Mouse (Mus musculus): ENCODE measurements around the gene Gtpbp1. TPM values are rescaled to one million over a fixed set of nuclear protein-coding genes. Genes with fewer than 3 reads are reported as not detected.

Gene Gtpbp1
- polyA plus RNA-seq, 1 experiment from 2014 or later: 61.8 TPM

GRCm38 (mm10) chr15:79697011-79697410, 6.4 kb downstream of the Gtpbp1 start:
- no peaks in the 10 kb centered on the region for H3K9me3 ChIP-seq (ENCODE audit: control insufficient read depth, low read length)
- DNase-seq (ENCODE audit: low spot score): no peak
- peaks cover 53% of the 10 kb centered on the region for H3K4me1 ChIP-seq (replicated peaks; ENCODE audit: control insufficient read depth, insufficient read depth, low read length)
- H3K4me3 ChIP-seq (ENCODE audit: low read depth, low read length): no peak overlapping the region
- no peak for ATAC-seq (replicated peaks; ENCODE audit: low FRiP score)
- peaks cover 9% of the 10 kb centered on the region; the same call in 1 of the 2 replicates for H3K36me3 ChIP-seq (ENCODE audit: control insufficient read depth, insufficient read depth, low read length)
- no peaks in the 10 kb centered on the region for H3K27me3 ChIP-seq (replicated peaks; ENCODE audit: control insufficient read depth, insufficient read depth, low read length)
- no peak overlapping the region for H3K27ac ChIP-seq (ENCODE audit: low read depth, low read length)
- no peak overlapping the region; the same call in 1 of the 2 replicates for H3K4me2 ChIP-seq
- no peak overlapping the region for H3K9ac ChIP-seq (ENCODE audit: low read depth, low read length)
- WGBS: 81% methylated on average over 6 of the region's 6 CpGs

DNA sequence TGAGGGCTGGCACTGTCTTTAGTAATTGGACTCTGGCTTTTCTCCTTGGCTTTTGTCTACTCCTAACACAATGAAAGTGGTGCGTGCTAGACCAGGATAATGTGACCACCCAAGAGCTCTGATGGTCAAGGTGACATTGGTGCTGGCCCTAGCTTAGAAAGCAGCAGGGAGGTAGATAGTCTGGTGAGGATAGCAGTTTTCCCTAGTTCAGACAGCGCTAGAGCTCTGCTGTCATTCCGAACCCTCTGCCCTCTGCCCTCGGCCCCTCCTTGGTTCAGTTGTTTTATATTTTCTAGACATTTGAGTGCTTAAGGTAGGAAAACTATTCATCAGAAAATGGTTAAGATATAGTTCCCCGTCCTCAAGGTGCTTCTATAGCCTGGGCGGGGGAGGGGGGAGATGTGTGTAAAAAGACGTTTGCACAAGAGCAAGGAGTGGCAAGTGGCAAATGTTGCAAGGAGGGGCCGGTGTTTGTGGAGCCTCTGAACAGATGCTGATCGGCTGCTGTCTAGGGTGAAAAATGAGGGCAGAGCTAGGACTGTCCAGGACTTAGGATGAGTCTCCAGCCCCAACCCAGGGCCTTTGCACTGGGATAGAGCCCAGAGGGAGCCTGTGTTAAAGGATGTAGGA, 7.0 kb downstream of the Gtpbp1 start:
- Histone ChIP-seq H3K4me3 (ENCODE audit: low read depth, low read length) (no peak overlapping the region), H3K9ac (ENCODE audit: low read depth, low read length) (no peak overlapping the region; the same call in 1 of the 2 replicates), H3K4me1 (replicated peaks; ENCODE audit: control insufficient read depth, insufficient read depth, low read length) (peaks cover 46% of the 10 kb centered on the region), H3K27me3 (replicated peaks; ENCODE audit: control insufficient read depth, insufficient read depth, low read length) (no peaks in the 10 kb centered on the region), H3K27ac (ENCODE audit: low read depth, low read length) (peak overlapping the region; percentile 19; the same call in 1 of the 2 replicates), H3K36me3 (ENCODE audit: control insufficient read depth, insufficient read depth, low read length) (peaks cover 9% of the 10 kb centered on the region; the same call in 1 of the 2 replicates), H3K4me2 (no peak overlapping the region; the same call in 1 of the 2 replicates), H3K9me3 (ENCODE audit: control insufficient read depth, low read length) (no peaks in the 10 kb centered on the region)
- 69% methylated on average over 9 of the region's 9 CpGs for WGBS
- no peak for DNase-seq (ENCODE audit: low spot score)
- ATAC-seq (replicated peaks; ENCODE audit: low FRiP score): no peak

GRCm38 (mm10) chr15:79706603-79707214, 16.1 kb downstream of the Gtpbp1 start:
- no peaks in the 10 kb centered on the region for H3K27me3 ChIP-seq (replicated peaks; ENCODE audit: control insufficient read depth, insufficient read depth, low read length)
- H3K27ac ChIP-seq (ENCODE audit: low read depth, low read length): no peak overlapping the region
- ATAC-seq (replicated peaks; ENCODE audit: low FRiP score): no peak
- no peak overlapping the region for H3K4me2 ChIP-seq
- H3K9me3 ChIP-seq (ENCODE audit: control insufficient read depth, low read length): no peaks in the 10 kb centered on the region
- H3K9ac ChIP-seq (ENCODE audit: low read depth, low read length): no peak overlapping the region
- peaks cover 12% of the 10 kb centered on the region; the same call in 1 of the 2 replicates for H3K36me3 ChIP-seq (ENCODE audit: control insufficient read depth, insufficient read depth, low read length)
- DNase-seq (ENCODE audit: low spot score): no peak
- H3K4me1 ChIP-seq (replicated peaks; ENCODE audit: control insufficient read depth, insufficient read depth, low read length): no peaks in the 10 kb centered on the region
- WGBS: 82% methylated on average over 17 of the region's 17 CpGs
- no peak overlapping the region for H3K4me3 ChIP-seq (ENCODE audit: low read depth, low read length)

- DNase-seq (ENCODE audit: low spot score) (no peak), ATAC-seq (replicated peaks; ENCODE audit: low FRiP score) (no peak)
- 87% methylated on average over 5 of the region's 5 CpGs for WGBS
- Histone ChIP-seq H3K4me3 (ENCODE audit: low read depth, low read length) (no peak overlapping the region), H3K27ac (ENCODE audit: low read depth, low read length) (no peak overlapping the region), H3K4me2 (no peak overlapping the region), H3K4me1 (replicated peaks; ENCODE audit: control insufficient read depth, insufficient read depth, low read length) (no peaks in the 10 kb centered on the region), H3K27me3 (replicated peaks; ENCODE audit: control insufficient read depth, insufficient read depth, low read length) (no peaks in the 10 kb centered on the region), H3K36me3 (ENCODE audit: control insufficient read depth, insufficient read depth, low read length) (peaks cover 15% of the 10 kb centered on the region), H3K9me3 (ENCODE audit: control insufficient read depth, low read length) (no peaks in the 10 kb centered on the region), H3K9ac (ENCODE audit: low read depth, low read length) (no peak overlapping the region)
These were observed 17.7 kb downstream of the Gtpbp1 start for GRCm38 (mm10) chr15:79708229-79708822.

DNA sequence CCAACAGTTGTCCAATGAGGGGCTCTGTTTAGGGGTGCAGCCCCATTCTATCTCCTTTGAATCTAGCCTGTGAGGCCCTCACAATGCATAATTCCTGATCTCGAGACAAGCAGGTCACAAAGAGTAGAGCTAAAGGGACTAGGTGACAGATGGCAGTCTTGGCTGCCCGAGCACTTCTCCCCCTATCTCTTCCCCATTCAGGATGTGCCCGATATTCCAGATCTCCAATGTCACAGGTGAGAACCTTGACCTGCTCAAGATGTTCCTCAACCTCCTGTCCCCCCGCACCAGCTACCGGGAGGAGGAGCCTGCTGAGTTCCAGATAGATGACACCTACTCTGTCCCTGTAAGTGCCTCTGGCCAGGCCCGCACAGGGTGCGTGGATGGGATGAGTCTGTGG, 25.0 kb downstream of the Gtpbp1 start:
- ATAC-seq (replicated peaks; ENCODE audit: low FRiP score) (no peak), DNase-seq (ENCODE audit: low spot score) (no peak)
- Histone ChIP-seq H3K4me2 (no peak overlapping the region), H3K27me3 (replicated peaks; ENCODE audit: control insufficient read depth, insufficient read depth, low read length) (no peaks in the 10 kb centered on the region), H3K9ac (ENCODE audit: low read depth, low read length) (no peak overlapping the region), H3K36me3 (ENCODE audit: control insufficient read depth, insufficient read depth, low read length) (peaks cover 47% of the 10 kb centered on the region), H3K9me3 (ENCODE audit: control insufficient read depth, low read length) (no peaks in the 10 kb centered on the region), H3K4me1 (replicated peaks; ENCODE audit: control insufficient read depth, insufficient read depth, low read length) (no peaks in the 10 kb centered on the region), H3K27ac (ENCODE audit: low read depth, low read length) (no peak overlapping the region), H3K4me3 (ENCODE audit: low read depth, low read length) (no peak overlapping the region)
- WGBS: 94% methylated on average over 7 of the region's 7 CpGs

DNA sequence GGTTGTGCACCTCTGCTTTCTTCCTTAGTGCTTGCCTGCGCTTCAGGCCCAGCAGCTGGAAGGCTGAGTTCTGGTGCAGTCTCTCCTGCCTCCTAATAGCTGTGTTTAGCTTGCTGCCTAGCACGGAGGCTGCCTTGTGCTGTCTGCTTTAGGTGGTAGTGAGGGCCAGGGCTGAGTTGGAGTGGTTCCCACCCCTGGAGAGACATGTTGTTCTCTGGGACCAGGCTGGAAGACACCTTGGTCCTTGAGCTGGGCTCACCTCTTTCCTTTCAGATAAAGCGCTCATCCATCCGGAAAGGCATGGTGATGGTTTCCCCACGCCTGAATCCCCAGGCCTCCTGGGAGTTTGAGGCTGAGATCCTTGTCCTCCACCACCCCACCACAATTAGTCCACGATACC, 26.1 kb downstream of the Gtpbp1 start:
- ATAC-seq (replicated peaks; ENCODE audit: low FRiP score) (no peak), DNase-seq (ENCODE audit: low spot score) (no peak)
- H3K4me2 ChIP-seq: no peak overlapping the region
- no peak overlapping the region for H3K9ac ChIP-seq (ENCODE audit: low read depth, low read length)
- no peaks in the 10 kb centered on the region for H3K9me3 ChIP-seq (ENCODE audit: control insufficient read depth, low read length)
- H3K4me1 ChIP-seq (replicated peaks; ENCODE audit: control insufficient read depth, insufficient read depth, low read length): no peaks in the 10 kb centered on the region
- no peaks in the 10 kb centered on the region for H3K27me3 ChIP-seq (replicated peaks; ENCODE audit: control insufficient read depth, insufficient read depth, low read length)
- 93% methylated on average over 6 of the region's 6 CpGs for WGBS
- peaks cover 48% of the 10 kb centered on the region for H3K36me3 ChIP-seq (ENCODE audit: control insufficient read depth, insufficient read depth, low read length)
- H3K27ac ChIP-seq (ENCODE audit: low read depth, low read length): 0 out of 2 replicates have a peak overlapping the region, but pooled peaks have one; percentile 5
- no peak overlapping the region for H3K4me3 ChIP-seq (ENCODE audit: low read depth, low read length)

- no peak for ATAC-seq (replicated peaks; ENCODE audit: low FRiP score)
- no peaks in the 10 kb centered on the region for H3K9me3 ChIP-seq (ENCODE audit: control insufficient read depth, low read length)
- WGBS: 88% methylated on average over 8 of the region's 8 CpGs
- DNase-seq (ENCODE audit: low spot score): no peak
- no peak overlapping the region for H3K4me3 ChIP-seq (ENCODE audit: low read depth, low read length)
- no peaks in the 10 kb centered on the region for H3K27me3 ChIP-seq (replicated peaks; ENCODE audit: control insufficient read depth, insufficient read depth, low read length)
- no peak overlapping the region for H3K4me2 ChIP-seq
- H3K4me1 ChIP-seq (replicated peaks; ENCODE audit: control insufficient read depth, insufficient read depth, low read length): no peaks in the 10 kb centered on the region
- no peak overlapping the region for H3K27ac ChIP-seq (ENCODE audit: low read depth, low read length)
- peaks cover 43% of the 10 kb centered on the region for H3K36me3 ChIP-seq (ENCODE audit: control insufficient read depth, insufficient read depth, low read length)
- H3K9ac ChIP-seq (ENCODE audit: low read depth, low read length): no peak overlapping the region
These were observed 29.6 kb downstream of the Gtpbp1 start for GRCm38 (mm10) chr15:79720267-79720666.

- 77% methylated on average over 4 of the region's 4 CpGs for WGBS
- H3K27ac ChIP-seq (ENCODE audit: low read depth, low read length): no peak overlapping the region
- DNase-seq (ENCODE audit: low spot score): no peak
- H3K9me3 ChIP-seq (ENCODE audit: control insufficient read depth, low read length): no peaks in the 10 kb centered on the region
- no peaks in the 10 kb centered on the region for H3K4me1 ChIP-seq (replicated peaks; ENCODE audit: control insufficient read depth, insufficient read depth, low read length)
- no peaks in the 10 kb centered on the region for H3K27me3 ChIP-seq (replicated peaks; ENCODE audit: control insufficient read depth, insufficient read depth, low read length)
- no peak overlapping the region for H3K9ac ChIP-seq (ENCODE audit: low read depth, low read length)
- no peak overlapping the region for H3K4me2 ChIP-seq
- no peak for ATAC-seq (replicated peaks; ENCODE audit: low FRiP score)
- peaks cover 41% of the 10 kb centered on the region for H3K36me3 ChIP-seq (ENCODE audit: control insufficient read depth, insufficient read depth, low read length)
- H3K4me3 ChIP-seq (ENCODE audit: low read depth, low read length): no peak overlapping the region
These were observed 30.2 kb downstream of the Gtpbp1 start for GRCm38 (mm10) chr15:79720796-79721195.
